Mouse (Mus musculus): ENCODE results near the gene Irak2.
A peak's percentile ranks its signal among the peaks of the same experiment; 100 is the strongest.

DNA sequence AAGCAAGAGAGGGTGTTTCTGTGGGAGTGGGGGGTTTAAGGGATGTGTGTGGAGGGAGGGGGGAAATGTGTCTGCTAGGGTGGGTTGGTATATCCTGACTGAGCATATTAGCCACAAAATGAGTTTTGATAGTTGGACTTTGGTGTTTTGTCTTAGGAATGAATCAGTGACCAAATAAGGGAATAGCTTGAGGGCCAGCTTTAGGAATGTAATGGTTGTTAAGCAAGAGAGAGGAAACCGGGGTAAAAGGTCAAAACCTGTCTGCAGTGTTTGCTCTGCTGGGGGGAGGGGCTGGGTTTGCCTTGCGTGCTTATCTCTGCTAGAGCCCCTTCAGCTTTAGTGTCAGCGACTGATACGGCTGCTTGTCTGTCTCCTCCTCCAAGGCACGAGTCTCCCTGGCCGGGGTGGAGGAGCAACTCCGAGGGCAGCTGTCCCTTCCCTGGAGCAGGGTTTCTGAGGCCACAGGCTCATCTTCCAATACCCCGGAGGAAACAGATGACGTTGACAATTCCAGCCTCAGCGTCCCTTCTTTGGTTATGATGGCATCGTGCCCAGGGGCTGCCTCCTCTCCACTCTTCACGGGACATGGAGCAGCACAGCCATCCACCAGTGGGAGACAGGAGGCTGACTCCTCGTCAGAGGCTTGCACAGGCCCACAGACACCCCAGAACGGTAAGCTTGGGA is 52.3 kb downstream of the Irak2 start:
- TF ChIP-seq CTCF (IDR thresholded peaks at IDR 0.05) (no peak; the same call in 1 of the 2 replicates), EP300 (IDR thresholded peaks at IDR 0.05) (peak; percentile 93)

Measured in lung, postnatal 0 days (tissue).